Mouse (Mus musculus): ENCODE data around the gene Cpeb3.
"Not testable (repeated sequence)": the region's sequence is repeated elsewhere in the genome, so short reads cannot be mapped to it uniquely, and the experiment has no call there.

Cpeb3 gene

GRCm38 (mm10) chr19:37081467-37081866, 126.9 kb downstream of the Cpeb3 start:
- no peak for DNase-seq (ENCODE audit: low spot score)

- no peak for DNase-seq (ENCODE audit: low spot score)
Measured at GRCm38 (mm10) chr19:37079151-37079550, 129.2 kb downstream of the Cpeb3 start.

DNA sequence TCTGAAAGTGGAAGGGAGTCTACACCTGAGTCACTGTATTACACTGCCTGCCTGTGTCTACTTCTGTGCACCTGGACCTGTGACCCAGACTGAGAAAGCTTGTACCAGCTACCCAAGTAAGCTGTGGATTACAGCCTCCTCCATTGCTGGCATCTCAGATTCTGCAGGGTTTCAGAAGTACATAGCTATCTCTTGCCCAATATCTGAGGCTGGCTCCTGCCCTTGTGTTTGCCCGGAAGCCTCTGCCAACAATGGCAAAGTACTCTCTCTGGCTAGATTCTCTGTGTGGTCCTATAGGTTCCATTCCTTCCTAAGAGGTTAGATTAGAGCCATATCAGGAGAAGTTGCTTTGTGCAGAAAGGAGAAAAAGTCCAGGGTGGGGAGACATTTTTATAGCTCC, 129.8 kb downstream of the Cpeb3 start:
- DNase-seq (ENCODE audit: low spot score) = no peak

GRCm38 (mm10) chr19:37078064-37078463, 130.3 kb downstream of the Cpeb3 start:
- DNase-seq (ENCODE audit: low spot score) = no peak

- not testable (repeated sequence) for DNase-seq (ENCODE audit: low spot score)
Measured at GRCm38 (mm10) chr19:37077258-37077657, 131.1 kb downstream of the Cpeb3 start.

GRCm38 (mm10) chr19:37076646-37077045, 131.8 kb downstream of the Cpeb3 start:
- no peak for DNase-seq (ENCODE audit: low spot score)

- no peak for DNase-seq (ENCODE audit: low spot score)
Measured at GRCm38 (mm10) chr19:37076116-37076515, 132.3 kb downstream of the Cpeb3 start.

GRCm38 (mm10) chr19:37075690-37076089, 132.7 kb downstream of the Cpeb3 start:
- DNase-seq (ENCODE audit: low spot score) = no peak

- no peak for DNase-seq (ENCODE audit: low spot score)
Measured at GRCm38 (mm10) chr19:37074726-37075125, 133.7 kb downstream of the Cpeb3 start.

GRCm38 (mm10) chr19:37074276-37074675, 134.1 kb downstream of the Cpeb3 start:
- DNase-seq (ENCODE audit: low spot score) = no peak

DNA sequence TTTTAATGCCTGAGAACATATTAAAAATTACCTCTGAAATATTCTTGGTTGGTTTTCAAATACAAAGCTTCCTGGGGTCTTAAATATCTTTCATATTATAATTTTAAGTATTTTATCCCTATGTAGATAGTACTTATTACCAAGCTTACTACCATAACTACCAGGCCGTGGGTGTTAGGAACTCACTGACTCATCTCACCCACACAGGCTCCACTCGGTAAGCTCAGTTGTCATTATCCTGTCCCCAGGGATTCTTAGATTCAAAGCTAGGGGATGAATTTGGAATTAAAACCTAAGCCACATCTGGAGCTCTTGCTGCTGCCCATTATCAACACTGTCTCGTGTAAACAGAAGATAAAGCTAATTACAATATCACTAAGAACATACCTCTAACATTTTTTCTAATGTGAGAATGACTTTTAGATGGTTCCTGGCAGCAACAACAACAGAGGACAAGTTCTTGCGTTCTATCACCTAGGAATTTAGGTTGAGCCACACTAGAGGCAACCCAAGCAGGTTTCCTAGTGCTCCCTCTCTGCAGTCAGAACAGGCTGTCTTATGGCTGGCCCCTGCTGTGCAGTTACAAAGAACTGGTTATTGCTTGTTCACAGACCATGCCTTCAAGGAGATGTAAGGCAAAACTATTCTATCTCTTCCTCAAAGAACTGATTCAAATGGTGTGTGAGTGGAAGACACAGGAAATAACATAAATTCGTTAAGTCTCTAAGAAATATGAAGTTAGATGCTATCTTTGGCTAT, 135.4 kb downstream of the Cpeb3 start:
- no peak for DNase-seq (ENCODE audit: low spot score)

DNA sequence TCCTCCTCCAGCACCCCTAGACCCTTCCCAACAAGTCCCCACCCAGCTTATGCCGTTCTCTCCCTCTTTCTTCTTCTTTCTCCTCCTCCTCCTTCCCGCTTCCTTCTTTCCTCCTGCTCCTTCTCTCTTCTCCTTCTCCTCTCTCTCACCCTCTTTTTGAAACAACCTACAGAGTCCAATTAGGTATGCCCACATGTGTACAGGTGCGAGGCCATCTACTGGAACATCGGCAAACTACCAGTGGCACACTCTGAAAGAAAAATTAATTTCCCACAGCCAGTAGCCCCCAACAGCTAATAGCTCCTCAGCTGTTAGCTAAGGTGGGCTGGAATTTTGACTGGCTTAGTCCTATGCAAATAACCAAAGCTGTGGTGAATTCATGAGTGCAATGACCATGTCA, 139.2 kb downstream of the Cpeb3 start:
- DNase-seq (ENCODE audit: low spot score) = no peak

DNA sequence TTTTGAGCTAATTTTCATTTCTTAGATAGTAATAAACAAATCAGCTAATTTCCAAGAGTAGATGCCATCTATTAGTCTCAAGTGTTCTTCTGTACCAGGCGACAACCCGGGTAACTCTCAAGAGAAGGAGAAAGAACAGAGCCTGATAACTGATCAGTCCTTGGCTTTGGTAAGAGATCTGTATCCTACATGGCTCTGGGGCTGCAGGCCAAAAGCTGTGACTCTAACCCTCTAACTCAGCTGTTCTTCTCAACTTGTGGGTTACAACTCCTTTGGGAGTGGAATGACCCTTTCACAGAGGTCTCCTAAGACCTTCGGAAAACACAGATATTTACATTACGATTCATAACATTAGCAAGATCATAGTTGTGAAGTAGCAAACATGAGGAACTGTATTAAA, 148.3 kb downstream of the Cpeb3 start:
- DNase-seq (ENCODE audit: low spot score) = no peak

DNA sequence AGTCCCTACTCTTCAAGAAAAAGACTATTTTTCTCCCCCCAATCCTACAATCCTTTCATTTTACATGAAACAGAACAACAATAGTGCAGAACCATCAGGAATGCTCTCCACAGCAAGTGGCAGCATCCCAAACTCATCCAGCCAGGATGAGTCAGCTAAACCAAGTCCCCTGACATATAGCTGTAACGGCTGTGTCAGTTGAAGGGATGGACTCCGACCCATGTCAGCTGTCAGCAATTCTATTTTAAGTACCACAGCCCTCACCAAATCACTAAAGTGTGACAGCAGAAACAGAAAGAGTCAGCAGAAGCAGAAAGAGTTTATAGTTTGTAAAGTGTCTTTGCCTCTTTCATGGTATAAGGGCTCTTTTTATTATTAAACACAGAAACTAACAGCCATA, 148.8 kb downstream of the Cpeb3 start:
- no peak for DNase-seq (ENCODE audit: low spot score)

DNA sequence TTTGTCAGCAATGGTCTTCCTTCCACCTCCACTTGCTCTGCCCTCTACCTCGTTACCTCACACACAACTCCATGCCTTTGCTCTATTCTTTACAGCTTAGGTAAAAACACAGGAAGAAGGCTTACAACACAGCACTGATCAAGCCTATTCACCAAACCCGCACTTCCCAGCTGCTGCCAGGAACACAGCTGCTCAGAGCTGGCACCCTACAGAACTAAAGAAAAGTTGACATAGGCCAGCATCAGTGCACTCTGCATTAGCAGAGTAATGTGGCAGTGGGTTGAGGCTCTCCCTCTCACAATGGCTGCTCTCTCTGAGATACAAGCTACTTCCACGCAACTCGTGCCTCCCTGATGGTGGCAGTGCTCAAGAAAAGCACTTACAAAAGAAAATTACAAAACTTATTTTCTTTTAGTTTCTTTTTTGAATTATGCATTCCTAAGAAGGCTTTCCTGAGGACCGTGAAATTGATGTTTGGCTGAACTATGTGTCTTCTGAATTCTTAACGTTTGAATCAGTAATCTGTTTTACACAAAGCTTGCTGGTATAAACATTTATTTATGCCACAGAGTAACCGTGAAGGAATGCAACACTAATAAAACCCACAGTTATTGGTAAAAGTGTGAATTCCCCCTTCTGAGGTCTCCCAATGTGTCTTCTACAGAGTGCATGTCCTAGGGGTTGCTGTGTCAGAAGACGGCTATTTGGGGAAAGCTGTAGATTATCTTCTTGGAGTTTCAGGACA, 151.1 kb downstream of the Cpeb3 start:
- DNase-seq (ENCODE audit: low spot score) = no peak

- no peak for DNase-seq (ENCODE audit: low spot score)
Measured at GRCm38 (mm10) chr19:37055976-37056556, 152.3 kb downstream of the Cpeb3 start.

DNA sequence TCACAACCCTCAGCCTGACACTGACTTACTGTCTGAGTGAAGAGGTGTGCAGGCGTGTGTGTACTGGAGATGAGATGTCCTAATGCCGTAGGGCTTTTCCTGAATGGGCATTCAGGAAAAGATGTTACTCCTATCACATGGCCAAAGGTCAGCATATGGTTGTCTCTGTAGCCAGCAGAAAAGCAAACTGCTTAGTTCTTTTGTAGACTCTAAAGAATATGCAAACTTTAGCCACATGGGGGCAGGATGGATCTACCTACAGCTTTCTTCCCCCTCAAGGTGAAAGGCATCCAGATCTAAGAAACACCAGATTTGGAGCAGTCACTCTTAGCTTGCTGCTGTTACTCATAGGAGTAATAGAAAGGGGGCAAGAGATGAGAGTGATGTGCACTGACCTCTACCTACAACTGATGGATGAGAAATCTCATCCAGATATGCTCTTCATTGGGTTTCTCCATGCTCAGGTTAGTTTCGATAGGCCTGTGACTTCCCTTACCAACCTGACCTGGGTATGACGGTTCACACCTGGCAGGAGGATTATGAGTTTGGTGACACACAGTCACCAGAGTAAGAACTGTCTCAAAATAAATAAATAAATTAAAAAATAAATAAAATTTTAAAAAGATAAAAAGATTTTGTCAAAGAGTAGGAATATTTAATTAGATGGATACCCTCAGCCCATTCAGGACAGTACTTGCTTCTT, 157.6 kb downstream of the Cpeb3 start:
- DNase-seq (ENCODE audit: low spot score) = peak; percentile 24

DNA sequence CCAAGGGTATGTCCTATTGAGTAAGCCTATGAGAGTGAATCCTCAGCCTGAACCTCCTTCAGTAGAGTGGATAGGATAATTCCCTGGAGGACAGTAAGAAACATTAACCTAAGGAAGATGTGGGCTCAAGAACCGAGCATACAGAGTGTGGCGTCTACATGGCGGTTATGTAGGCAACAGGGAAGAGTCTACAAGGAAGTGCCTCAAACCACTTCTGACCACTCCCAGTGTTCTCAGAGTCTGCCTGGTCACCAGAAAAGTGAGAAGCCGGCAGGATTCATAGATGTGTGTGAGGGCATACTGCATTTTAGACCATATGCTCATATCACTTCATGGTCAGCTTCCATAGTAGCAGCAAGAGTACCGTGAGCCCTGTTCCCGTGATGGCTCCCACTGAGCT, 159.9 kb downstream of the Cpeb3 start:
- no peak for DNase-seq (ENCODE audit: low spot score)

GRCm38 (mm10) chr19:37044431-37044830, 164.0 kb downstream of the Cpeb3 start:
- DNase-seq (ENCODE audit: low spot score) = no peak

DNA sequence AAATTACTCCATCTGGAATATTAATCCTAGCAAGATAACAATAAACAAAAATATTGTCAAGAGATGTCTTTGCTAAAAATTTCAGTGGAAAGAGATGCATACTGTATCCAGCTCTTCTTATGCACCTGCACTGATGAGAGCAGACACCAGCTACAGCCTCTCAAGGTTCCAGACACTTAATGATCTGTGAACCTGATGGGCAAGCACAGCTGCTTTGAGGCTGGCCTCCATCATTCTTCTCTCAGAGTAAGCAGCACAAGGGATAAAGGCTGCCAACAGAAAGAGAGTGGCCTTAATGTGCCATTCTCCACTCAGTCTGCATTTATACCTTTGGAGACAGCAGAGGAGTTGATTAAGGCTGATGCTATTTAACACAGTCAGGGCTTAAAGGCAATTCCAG, 167.5 kb downstream of the Cpeb3 start:
- no peak for DNase-seq (ENCODE audit: low spot score)

DNA sequence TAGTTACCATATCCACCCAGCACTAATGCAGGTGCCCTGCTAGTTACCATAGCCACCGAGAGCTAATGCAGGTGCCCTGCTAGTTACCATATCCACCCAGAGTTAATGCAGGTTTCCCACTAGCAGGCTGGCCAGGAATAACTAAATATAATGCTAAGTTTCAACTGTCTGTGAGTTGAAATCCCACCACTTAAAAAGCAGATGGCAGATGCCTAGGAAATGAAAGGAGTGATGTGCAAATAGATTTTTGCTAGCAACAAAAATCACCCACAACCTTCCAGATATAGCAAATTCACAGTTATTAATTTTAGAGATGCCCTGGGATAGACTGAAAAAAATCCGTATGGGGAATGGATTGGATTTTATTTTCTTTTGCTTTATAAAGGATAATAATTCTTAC, 176.0 kb downstream of the Cpeb3 start:
- DNase-seq (ENCODE audit: low spot score) = no peak

DNA sequence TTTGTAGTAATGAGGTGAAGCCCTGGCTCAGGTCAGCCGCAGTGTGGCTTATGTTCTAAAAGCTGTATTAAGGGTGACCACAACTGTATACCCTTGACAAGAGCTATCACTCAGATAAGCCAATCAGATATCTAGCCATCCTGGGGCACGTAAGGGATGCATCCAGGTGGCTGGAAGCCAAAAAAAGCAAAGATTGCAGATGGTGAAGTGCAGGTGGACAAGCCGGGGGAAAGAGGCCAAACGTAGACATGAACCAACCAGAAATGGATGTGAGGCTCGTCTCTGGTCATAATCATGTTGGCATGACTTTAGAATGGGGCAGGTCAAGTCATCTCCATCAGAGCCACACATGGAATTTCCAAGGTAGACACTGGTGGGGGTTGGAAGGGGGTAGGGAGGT, 177.0 kb downstream of the Cpeb3 start:
- DNase-seq (ENCODE audit: low spot score) = no peak

DNA sequence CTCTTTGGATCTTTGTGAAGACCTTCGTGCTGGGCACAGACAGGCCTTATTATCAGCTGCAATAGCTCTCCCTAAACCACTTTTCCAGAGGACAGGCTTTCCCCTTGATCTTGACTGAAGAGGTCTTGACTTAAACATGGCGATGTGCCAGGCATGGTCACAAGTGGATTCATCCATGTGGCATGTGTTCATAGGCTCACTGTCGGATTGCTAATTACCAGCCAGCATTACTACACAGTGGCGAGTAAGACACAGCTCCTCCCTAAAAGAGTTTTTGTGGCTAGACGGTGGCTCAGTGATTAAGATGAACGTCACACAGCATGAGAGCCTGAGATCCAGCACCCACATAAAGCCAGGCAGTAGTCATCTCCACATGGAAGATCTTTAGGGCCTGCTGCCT, 178.6 kb downstream of the Cpeb3 start:
- DNase-seq (ENCODE audit: low spot score) = no peak

Data from testis, postnatal 14 days (tissue).